Mouse (Mus musculus) kidney, postnatal 0 days (tissue): ENCODE measurements around the gene Otulin. TPM values are rescaled to one million over a fixed set of nuclear protein-coding genes. Genes with fewer than 3 reads are reported as not detected.
A peak's percentile ranks its signal among the peaks of the same experiment; 100 is the strongest.

Experiments
- ATAC-seq: fragments of 200-750 bp; cut with Nextera tagmentation; replicated peaks from 2 replicates; pipeline ENCODE4 v1.8.0; 2017; ENCODE audit warnings: low read depth, moderate number of reproducible peaks, moderate TSS enrichment, moderate library complexity; ENCODE audit not compliant: low FRiP score
- DNase-seq: peaks from one replicate; pipeline ENCODE4 v3.0.0-alpha.2; 2016; ENCODE audit warnings: low spot score
- H3K27ac ChIP-seq: fragments of 300-500 bp; sonication (generic); 2 replicates; pipeline ENCODE4 v1.5.1; 2014; ENCODE audit warnings: mild to moderate bottlenecking
- H3K27me3 ChIP-seq: fragments of 300-500 bp; sonication (generic); 2 replicates; pipeline ENCODE4 v1.6.1; 2014; ENCODE audit warnings: low read length, mixed read lengths; ENCODE audit not compliant: insufficient read depth
- H3K36me3 ChIP-seq: fragments of 300-500 bp; sonication (generic); 2 replicates; pipeline ENCODE4 v1.6.1; 2014; ENCODE audit warnings: low read length, mixed read lengths; ENCODE audit not compliant: insufficient read depth
- H3K4me1 ChIP-seq: fragments of 300-500 bp; sonication (generic); replicated peaks from 2 replicates; pipeline ENCODE4 v1.6.1; 2014; ENCODE audit warnings: antibody characterized with exemption, low read length, mixed read lengths; ENCODE audit not compliant: insufficient read depth
- H3K4me2 ChIP-seq: fragments of 300-500 bp; sonication (generic); 2 replicates; pipeline ENCODE4 v1.6.1; 2014; ENCODE audit warnings: mild to moderate bottlenecking, low read length, moderate library complexity, mixed read lengths
- H3K4me3 ChIP-seq: fragments of 300-500 bp; sonication (generic); replicated peaks from 2 replicates; pipeline ENCODE4 v1.5.1; 2014; ENCODE audit warnings: low read depth, low read length
- H3K9ac ChIP-seq: fragments of 300-500 bp; sonication (generic); 2 replicates; pipeline ENCODE4 v1.6.1; 2014; ENCODE audit warnings: low read depth, low read length
- H3K9me3 ChIP-seq: fragments of 300-500 bp; sonication (generic); replicated peaks from 2 replicates; pipeline ENCODE4 v1.6.1; 2016; ENCODE audit warnings: low read length, inconsistent platforms, mixed read lengths
- CTCF ChIP-seq: IDR thresholded peaks from 2 replicates; pipeline ENCODE4 v1.5.1; 2016; ENCODE audit warnings: antibody characterized with exemption, low read depth, mild to moderate bottlenecking, moderate library complexity
- WGBS: fragments of 180-500 bp; shearing (Covaris S2); extraction: QIAGEN DNeasy Blood & Tissue Kit; methylation state at CpG from one replicate; pipeline ENCODE4 v1.1.7; 2014; 5-methylcytosine and 5-hydroxymethylcytosine counted together
- polyA plus RNA-seq: library from polyadenylated mRNA; unstranded; fragments of >200 nt; fragmentation: Nextera tagmentation; extraction: Ambion mirVana; gene quantifications from 2 replicates; pipeline ENCODE4 v1.2.1, GENCODE M21; 2015

Gene Otulin
- polyA plus RNA-seq, 1 experiment from 2014 or later, result 41.1 TPM

- TF ChIP-seq CTCF, result no peak
- Histone ChIP-seq H3K27me3 (no peaks in the 10 kb centered on the region), H3K9ac (no peak overlapping the region), H3K4me1 (no peaks in the 10 kb centered on the region), H3K9me3 (no peaks in the 10 kb centered on the region), H3K4me3 (no peak overlapping the region), H3K27ac (no peak overlapping the region), H3K36me3 (peaks cover 10% of the 10 kb centered on the region), H3K4me2 (no peak overlapping the region)
- ATAC-seq (no peak), DNase-seq (no peak)
- 95% methylated on average over 9 of the region's 9 CpGs for WGBS
Observed at GRCm38 (mm10) chr15:27590812-27591211, 39.7 kb downstream of the Otulin start.

- ATAC-seq, result no peak
Observed at GRCm38 (mm10) chr15:27588087-27588826, 42.2 kb downstream of the Otulin start.

GRCm38 (mm10) chr15:27586093-27586480, 44.4 kb downstream of the Otulin start:
- TF ChIP-seq CTCF, result no peak
- DNase-seq, result no peak
- Histone ChIP-seq H3K27ac (no peak overlapping the region), H3K4me3 (no peak overlapping the region), H3K27me3 (no peaks in the 10 kb centered on the region), H3K9ac (no peak overlapping the region), H3K9me3 (no peaks in the 10 kb centered on the region), H3K4me1 (no peaks in the 10 kb centered on the region), H3K4me2 (no peak overlapping the region), H3K36me3 (peaks cover 6% of the 10 kb centered on the region; the same call in 1 of the 2 replicates)
- ATAC-seq, result no peak
- 79% methylated on average over 5 of the region's 5 CpGs for whole genome bisulfite sequencing

More at GRCm38 (mm10) chr15:27588087-27588826, 42.2 kb downstream of the Otulin start:
- WGBS, result 85% methylated on average over 14 of the region's 14 CpGs
- Histone ChIP-seq H3K9me3 (no peaks in the 10 kb centered on the region), H3K27me3 (no peaks in the 10 kb centered on the region), H3K4me3 (no peak overlapping the region), H3K4me2 (no peak overlapping the region), H3K9ac (no peak overlapping the region), H3K36me3 (peaks cover 6% of the 10 kb centered on the region; the same call in 1 of the 2 replicates), H3K4me1 (no peaks in the 10 kb centered on the region), H3K27ac (no peak overlapping the region)
- DNase-seq, result no peak
- no peak for TF ChIP-seq CTCF

GRCm38 (mm10) chr15:27585466-27586092, 44.9 kb downstream of the Otulin start:
- Histone ChIP-seq H3K27me3 (no peaks in the 10 kb centered on the region), H3K27ac (no peak overlapping the region), H3K4me2 (no peak overlapping the region), H3K9ac (no peak overlapping the region), H3K9me3 (no peaks in the 10 kb centered on the region), H3K4me1 (no peaks in the 10 kb centered on the region), H3K36me3 (0 out of 2 replicates have a peak, but pooled peaks cover 2% of the 10 kb centered on the region), H3K4me3 (no peak overlapping the region)
- TF ChIP-seq CTCF, result peak; percentile 20; the same call in 1 of the 2 replicates
- ATAC-seq (no peak), DNase-seq (peak; percentile 35)
- WGBS, result 67% methylated on average over 4 of the region's 4 CpGs

- Histone ChIP-seq H3K4me3 (no peak overlapping the region), H3K27ac (no peak overlapping the region), H3K36me3 (no peaks in the 10 kb centered on the region), H3K9me3 (no peaks in the 10 kb centered on the region), H3K4me2 (no peak overlapping the region), H3K4me1 (no peaks in the 10 kb centered on the region), H3K27me3 (no peaks in the 10 kb centered on the region), H3K9ac (no peak overlapping the region)
- no peak for TF ChIP-seq CTCF
- 94% methylated on average over 6 of the region's 6 CpGs for WGBS
- ATAC-seq (no peak), DNase-seq (no peak)
Observed at GRCm38 (mm10) chr15:27583620-27584019, 46.9 kb downstream of the Otulin start.

- 76% methylated on average over 4 of the region's 4 CpGs for WGBS
- no peaks in the 10 kb centered on the region for H3K36me3 ChIP-seq
- H3K4me2 ChIP-seq, result no peak overlapping the region
- no peak overlapping the region for H3K4me3 ChIP-seq
- H3K9me3 ChIP-seq, result no peaks in the 10 kb centered on the region
- H3K27me3 ChIP-seq, result no peaks in the 10 kb centered on the region
- no peak overlapping the region for H3K9ac ChIP-seq
- no peaks in the 10 kb centered on the region for H3K4me1 ChIP-seq
- H3K27ac ChIP-seq, result no peak overlapping the region
- peak; percentile 76 for TF ChIP-seq CTCF
- ATAC-seq (no peak), DNase-seq (peak; percentile 73)
Observed at GRCm38 (mm10) chr15:27583042-27583441, 47.5 kb downstream of the Otulin start.
